Mouse (Mus musculus): ENCODE measurements around the gene Maneal. TPM values are rescaled to one million over a fixed set of nuclear protein-coding genes. Genes with fewer than 3 reads are reported as not detected.

Maneal gene
- polyA plus RNA-seq, 1 experiment from 2014 or later, result 17.8 TPM

- H3K27me3 ChIP-seq (replicated peaks), result peaks cover 39% of the 10 kb centered on the region
These were observed 20.3 kb upstream of the Maneal start for GRCm38 (mm10) chr4:124882151-124882729.

DNA sequence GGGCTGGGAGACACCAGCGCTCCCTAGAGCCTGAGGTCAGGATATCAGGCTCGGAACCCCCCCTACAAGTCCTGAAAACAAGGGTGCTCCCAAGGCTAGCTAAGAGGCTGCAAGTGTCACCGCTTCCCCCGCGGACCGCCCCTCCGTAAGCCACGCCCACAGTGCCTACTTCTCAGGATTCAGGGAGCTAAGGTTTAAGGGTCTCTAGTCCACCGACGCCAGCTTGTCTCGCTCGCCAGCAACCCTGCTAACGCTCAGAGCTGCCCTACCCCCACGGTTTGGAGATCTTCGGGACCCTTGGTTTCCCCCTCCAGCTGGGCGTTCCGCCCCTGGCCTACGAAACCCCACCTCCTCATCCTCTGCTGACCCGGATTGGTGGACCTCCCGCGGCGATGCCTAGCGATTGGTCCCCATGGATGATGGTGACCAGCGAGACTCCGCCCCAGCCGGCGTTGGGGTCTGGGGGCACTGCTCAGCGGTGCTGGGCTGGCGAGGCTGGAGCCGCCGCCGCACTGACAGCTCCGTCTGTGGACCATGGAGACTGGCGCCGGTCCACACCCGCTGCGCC is 19.5 kb upstream of the Maneal start:
- Histone ChIP-seq H3K27me3 (replicated peaks) (peaks cover 39% of the 10 kb centered on the region), H3K9ac (replicated peaks) (peak overlapping the region; percentile 45), H3K4me1 (peaks cover 32% of the 10 kb centered on the region), H3K4me3 (replicated peaks) (peak overlapping the region; percentile 50), H3K4me2 (peak overlapping the region; percentile 72), H3K36me3 (no peaks in the 10 kb centered on the region), H3K9me3 (replicated peaks) (no peaks in the 10 kb centered on the region), H3K27ac (replicated peaks) (peak overlapping the region; percentile 79)
- under 1% methylated on average over 35 of the region's 37 CpGs for WGBS
- ATAC-seq (ENCODE audit: low FRiP score), result peak; percentile 96

More at GRCm38 (mm10) chr4:124882151-124882729, 20.3 kb upstream of the Maneal start:
- under 1% methylated on average over 37 of the region's 37 CpGs for WGBS
- Histone ChIP-seq H3K27ac (replicated peaks) (peak overlapping the region; percentile 79), H3K4me2 (peak overlapping the region; percentile 72), H3K4me3 (replicated peaks) (peak overlapping the region; percentile 50), H3K9me3 (replicated peaks) (no peaks in the 10 kb centered on the region), H3K36me3 (no peaks in the 10 kb centered on the region), H3K4me1 (peaks cover 32% of the 10 kb centered on the region), H3K9ac (replicated peaks) (peak overlapping the region; percentile 45)
- peak; percentile 28 for ATAC-seq (ENCODE audit: low FRiP score)

- Histone ChIP-seq H3K4me1 (peaks cover 32% of the 10 kb centered on the region), H3K9ac (replicated peaks) (peak within 1 kb of the TSS; percentile 50), H3K9me3 (replicated peaks) (no peaks in the 10 kb centered on the region), H3K36me3 (no peaks in the 10 kb centered on the region), H3K27me3 (replicated peaks) (peaks cover 37% of the 10 kb centered on the region), H3K4me2 (peak within 1 kb of the TSS; percentile 72), H3K4me3 (replicated peaks) (peak within 1 kb of the TSS; percentile 50), H3K27ac (replicated peaks) (peak within 1 kb of the TSS; percentile 79)
- ATAC-seq (ENCODE audit: low FRiP score), result no peak
- 4% methylated on average over 11 of the region's 11 CpGs for WGBS
These were observed 18.6 kb upstream of the Maneal start, which contains the start of gene Epha10 for GRCm38 (mm10) chr4:124880599-124880998. Epha10 (plus strand) TSS chr4:124880899.

DNA sequence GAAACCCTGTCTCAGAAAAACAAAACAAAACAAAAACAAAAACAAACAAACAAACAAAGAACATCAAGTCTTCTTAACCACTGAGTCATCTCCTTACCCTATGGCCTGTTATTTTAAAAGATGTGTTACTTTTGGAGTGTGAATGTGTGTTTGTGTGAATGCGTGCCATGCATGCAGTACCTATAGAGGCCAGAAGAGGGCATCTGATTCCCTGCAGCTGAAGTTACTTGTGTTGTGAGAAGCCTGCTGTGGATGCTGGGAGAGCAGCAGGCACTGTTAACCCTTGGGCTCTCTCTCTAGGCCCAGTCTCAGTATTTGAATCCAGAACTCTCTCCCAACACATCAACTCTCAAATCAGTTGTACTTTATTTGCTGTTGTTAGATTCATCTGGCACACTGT is 10.7 kb upstream of the Maneal start:
- WGBS, result 96% methylated on average over 1 of the region's 1 CpGs
- no peak overlapping the region for H3K4me2 ChIP-seq
- H3K27ac ChIP-seq (replicated peaks), result no peak overlapping the region
- H3K4me1 ChIP-seq, result no peaks in the 10 kb centered on the region
- H3K9ac ChIP-seq (replicated peaks), result no peak overlapping the region
- ATAC-seq (ENCODE audit: low FRiP score), result no peak
- no peaks in the 10 kb centered on the region for H3K27me3 ChIP-seq (replicated peaks)
- H3K9me3 ChIP-seq (replicated peaks), result no peaks in the 10 kb centered on the region
- no peak overlapping the region for H3K4me3 ChIP-seq (replicated peaks)
- H3K36me3 ChIP-seq, result no peaks in the 10 kb centered on the region

- no peak overlapping the region for H3K27ac ChIP-seq (replicated peaks)
- peaks cover 41% of the 10 kb centered on the region for H3K36me3 ChIP-seq
- H3K4me2 ChIP-seq, result peak overlapping the region; percentile 85
- H3K9me3 ChIP-seq (replicated peaks), result no peaks in the 10 kb centered on the region
- peaks cover 31% of the 10 kb centered on the region for H3K4me1 ChIP-seq
- H3K27me3 ChIP-seq (replicated peaks), result no peaks in the 10 kb centered on the region
- H3K9ac ChIP-seq (replicated peaks), result peak overlapping the region; percentile 80
- peak overlapping the region; percentile 73 for H3K4me3 ChIP-seq (replicated peaks)
- ATAC-seq (ENCODE audit: low FRiP score), result no peak
- 17% methylated on average over 7 of the region's 7 CpGs for WGBS
These were observed 1.5 kb downstream of the Maneal start for GRCm38 (mm10) chr4:124860446-124860845.

DNA sequence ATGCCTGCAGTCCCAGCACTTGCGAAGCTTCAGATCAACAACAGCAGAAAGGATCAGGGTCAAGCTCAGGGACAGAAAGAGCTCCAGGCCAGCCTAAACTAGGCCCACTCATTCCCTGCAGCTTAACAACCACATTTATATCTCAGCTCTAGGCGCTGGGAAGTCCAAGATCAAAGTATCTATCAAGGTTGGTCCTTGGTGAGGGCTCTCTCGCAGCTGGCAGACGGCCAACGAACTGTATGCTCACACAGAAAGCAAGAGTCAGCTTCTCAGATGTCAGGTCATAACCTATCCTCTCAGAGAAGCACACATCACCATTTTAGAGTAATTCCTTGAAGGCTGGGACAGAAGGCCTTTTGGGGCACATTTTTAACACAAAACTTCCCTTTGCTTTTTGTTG is 3.6 kb downstream of the Maneal start:
- peaks cover 59% of the 10 kb centered on the region for H3K36me3 ChIP-seq
- ATAC-seq (ENCODE audit: low FRiP score), result no peak
- no peak overlapping the region for H3K4me3 ChIP-seq (replicated peaks)
- peaks cover 31% of the 10 kb centered on the region for H3K4me1 ChIP-seq
- no peak overlapping the region for H3K4me2 ChIP-seq
- no peaks in the 10 kb centered on the region for H3K9me3 ChIP-seq (replicated peaks)
- no peak overlapping the region for H3K27ac ChIP-seq (replicated peaks)
- 79% methylated on average over 5 of the region's 5 CpGs for WGBS
- no peaks in the 10 kb centered on the region for H3K27me3 ChIP-seq (replicated peaks)
- no peak overlapping the region for H3K9ac ChIP-seq (replicated peaks)

DNA sequence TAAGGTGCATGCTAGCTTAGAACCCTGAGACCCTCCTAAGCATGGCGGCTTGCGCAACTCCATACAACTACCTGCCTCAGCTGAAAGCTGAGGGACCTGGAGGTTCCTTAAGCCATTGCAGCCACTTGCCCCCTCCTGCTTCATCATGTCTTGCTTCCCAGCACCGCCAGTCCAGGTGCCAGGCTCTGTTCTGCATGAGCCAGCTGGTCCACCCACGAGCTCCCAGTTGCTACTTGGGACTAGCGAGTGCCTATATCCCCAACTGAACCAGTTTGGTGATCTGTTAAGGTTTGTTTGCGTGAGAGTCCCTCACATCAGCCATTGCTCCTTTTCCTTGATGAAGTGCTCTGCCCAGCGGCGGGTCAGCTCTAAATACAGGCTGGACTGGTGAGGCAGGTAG is 5.7 kb downstream of the Maneal start:
- H3K4me2 ChIP-seq, result no peak overlapping the region
- peaks cover 64% of the 10 kb centered on the region for H3K36me3 ChIP-seq
- WGBS, result 96% methylated on average over 8 of the region's 8 CpGs
- no peaks in the 10 kb centered on the region for H3K27me3 ChIP-seq (replicated peaks)
- peaks cover 41% of the 10 kb centered on the region for H3K4me1 ChIP-seq
- ATAC-seq (ENCODE audit: low FRiP score), result no peak
- H3K9me3 ChIP-seq (replicated peaks), result no peaks in the 10 kb centered on the region
- no peak overlapping the region for H3K27ac ChIP-seq (replicated peaks)
- no peak overlapping the region for H3K9ac ChIP-seq (replicated peaks)
- H3K4me3 ChIP-seq (replicated peaks), result no peak overlapping the region

DNA sequence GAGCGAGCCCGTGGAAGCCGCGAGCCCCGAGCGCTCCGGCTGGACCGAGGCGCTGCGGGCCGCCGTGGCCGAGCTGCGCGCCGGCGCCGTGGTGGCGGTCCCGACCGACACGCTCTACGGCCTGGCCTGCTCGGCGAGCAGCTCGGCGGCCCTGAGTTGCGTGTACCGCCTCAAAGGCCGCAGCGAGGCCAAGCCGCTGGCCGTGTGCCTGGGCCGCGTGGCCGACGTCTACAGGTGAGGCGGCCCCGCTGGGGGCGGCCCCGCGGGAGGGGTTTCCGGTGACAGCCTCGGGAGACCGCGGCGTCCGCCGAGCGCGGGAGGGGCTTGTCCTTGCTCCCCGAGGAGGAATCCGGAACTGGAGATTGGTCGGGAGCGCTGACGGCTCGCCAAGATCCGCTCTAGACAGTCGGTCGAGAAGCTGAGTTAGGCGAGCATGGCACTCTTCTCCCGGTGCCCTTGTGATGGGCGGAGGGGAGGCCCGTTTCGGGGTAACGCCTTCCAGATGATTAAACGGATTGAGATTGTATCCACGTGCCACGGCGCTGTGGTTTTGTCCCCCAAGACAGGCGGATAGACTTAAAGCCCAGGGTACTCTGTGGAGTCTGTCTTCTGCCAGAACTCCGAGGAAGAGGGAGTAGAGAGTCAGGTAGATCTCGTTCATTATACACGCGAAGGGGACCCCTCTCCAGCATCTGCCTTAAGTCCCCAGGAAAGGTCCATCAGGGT is 10.9 kb downstream of the Maneal start, which contains the start of gene 1110065P20Rik:
1110065P20Rik (minus strand) TSS at position 264 of the 726 bp plus-strand sequence.
- Histone ChIP-seq H3K36me3 (peaks cover 30% of the 10 kb centered on the region), H3K9me3 (replicated peaks) (no peaks in the 10 kb centered on the region), H3K27ac (replicated peaks) (peak within 1 kb of the TSS; percentile 98), H3K9ac (replicated peaks) (peak within 1 kb of the TSS; percentile 77), H3K4me1 (peaks cover 43% of the 10 kb centered on the region), H3K4me3 (replicated peaks) (peak within 1 kb of the TSS; percentile 75), H3K4me2 (peak within 1 kb of the TSS; percentile 80), H3K27me3 (replicated peaks) (no peaks in the 10 kb centered on the region)
- peak; percentile 52 for ATAC-seq (ENCODE audit: low FRiP score)
- under 1% methylated on average over 74 of the region's 75 CpGs for WGBS

- peaks cover 43% of the 10 kb centered on the region for H3K4me1 ChIP-seq
- peak within 1 kb of the TSS; percentile 75 for H3K4me3 ChIP-seq (replicated peaks)
- no peaks in the 10 kb centered on the region for H3K27me3 ChIP-seq (replicated peaks)
- peak within 1 kb of the TSS; percentile 98 for H3K27ac ChIP-seq (replicated peaks)
- H3K36me3 ChIP-seq, result peaks cover 23% of the 10 kb centered on the region
- no peaks in the 10 kb centered on the region for H3K9me3 ChIP-seq (replicated peaks)
- WGBS, result under 1% methylated on average over 76 of the region's 90 CpGs
- H3K4me2 ChIP-seq, result peak within 1 kb of the TSS; percentile 80
- peak within 1 kb of the TSS; percentile 77 for H3K9ac ChIP-seq (replicated peaks)
- peak; percentile 95 for ATAC-seq (ENCODE audit: low FRiP score)
These were observed 11.6 kb downstream of the Maneal start, which contains the start of gene Yrdc for GRCm38 (mm10) chr4:124850261-124850913. Yrdc (plus strand) TSS chr4:124850679.

DNA sequence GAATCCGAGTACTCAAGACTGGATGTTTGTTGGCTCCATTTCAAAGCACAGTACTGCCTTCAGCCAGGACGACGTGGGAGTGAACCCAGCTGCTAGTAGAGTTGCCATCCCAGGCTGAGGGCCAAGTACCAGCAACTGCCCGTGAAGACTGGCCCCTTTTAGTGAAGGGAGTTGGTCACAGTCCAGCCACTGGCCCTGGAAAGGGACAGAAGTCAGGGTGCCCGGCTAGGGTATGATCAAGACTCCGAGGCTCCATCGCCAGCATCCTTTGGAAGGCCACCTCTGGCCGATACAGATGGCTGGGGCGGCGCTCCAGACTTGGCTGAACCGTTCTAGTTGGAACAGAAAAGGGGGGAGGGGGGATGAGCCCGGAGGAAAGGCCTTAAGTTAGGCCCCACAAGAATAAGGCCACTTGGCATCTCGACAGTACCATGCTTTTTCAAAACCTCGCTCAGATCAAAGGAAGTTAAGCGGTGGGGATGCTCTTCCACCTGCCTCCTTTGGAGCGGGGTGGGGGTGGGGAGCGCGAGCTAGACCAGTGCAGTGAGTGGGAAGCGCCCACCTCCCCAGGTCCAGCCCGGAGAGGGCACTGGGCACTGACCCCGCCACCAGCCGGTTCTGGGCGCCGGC is 12.2 kb downstream of the Maneal start:
- Histone ChIP-seq H3K4me3 (replicated peaks) (peak overlapping the region; percentile 75), H3K4me2 (peak overlapping the region; percentile 80), H3K27ac (replicated peaks) (peak overlapping the region; percentile 98), H3K27me3 (replicated peaks) (no peaks in the 10 kb centered on the region), H3K4me1 (peaks cover 43% of the 10 kb centered on the region), H3K9me3 (replicated peaks) (no peaks in the 10 kb centered on the region), H3K9ac (replicated peaks) (peak overlapping the region; percentile 77), H3K36me3 (peaks cover 19% of the 10 kb centered on the region)
- ATAC-seq (ENCODE audit: low FRiP score), result peak; percentile 55
- 2% methylated on average over 23 of the region's 24 CpGs for WGBS

DNA sequence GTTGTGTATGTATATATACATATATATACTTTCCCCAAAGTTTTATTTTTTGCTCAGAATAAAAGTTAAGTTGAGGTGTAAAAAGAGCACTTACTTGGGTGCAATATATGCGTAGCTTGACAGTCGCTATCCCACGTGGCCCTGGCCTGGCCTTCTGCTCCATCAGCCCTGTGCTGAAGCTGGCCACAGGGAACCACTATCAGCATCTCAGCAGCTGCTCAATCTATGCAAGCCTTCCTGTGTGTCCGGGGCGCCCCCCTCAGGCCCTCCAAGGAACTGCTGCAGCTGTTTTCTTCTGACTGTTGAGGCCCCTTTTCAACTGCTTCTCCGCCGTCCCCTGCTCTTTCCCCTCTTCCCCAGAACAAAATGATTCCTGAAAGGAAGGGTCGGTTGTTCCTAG is 14.4 kb downstream of the Maneal start:
- Histone ChIP-seq H3K9ac (replicated peaks) (no peak overlapping the region), H3K36me3 (peaks cover under 1% of the 10 kb centered on the region), H3K27ac (replicated peaks) (0 out of 2 replicates have a peak overlapping the region, but pooled peaks have one; percentile 37), H3K4me2 (no peak overlapping the region), H3K27me3 (replicated peaks) (no peaks in the 10 kb centered on the region), H3K4me3 (replicated peaks) (no peak overlapping the region), H3K9me3 (replicated peaks) (no peaks in the 10 kb centered on the region), H3K4me1 (peaks cover 35% of the 10 kb centered on the region)
- ATAC-seq (ENCODE audit: low FRiP score), result no peak
- 5% methylated on average over 8 of the region's 8 CpGs for WGBS

All from neural tube, embryonic 15.5 days (tissue).